Mouse (Mus musculus): ENCODE data around the gene Coq10b.

GRCm38 (mm10) chr1:55031026-55031779 is 21.4 kb upstream of the Coq10b start:
- TF ChIP-seq EP300 (IDR thresholded peaks at IDR 0.05; ENCODE audit: low read depth) = peak; percentile 55
- TF ChIP-seq CTCF (IDR thresholded peaks at IDR 0.05; ENCODE audit: low read depth) = no peak
